Mouse (Mus musculus): Measurements from ENCODE around the gene Mroh8. TPM values are rescaled to one million over a fixed set of nuclear protein-coding genes. Genes with fewer than 3 reads are reported as not detected.
"Not testable (repeated sequence)": the region's sequence is repeated elsewhere in the genome, so short reads cannot be mapped to it uniquely, and the experiment has no call there.

Gene Mroh8
- polyA plus RNA-seq, 1 experiment from 2014 or later, result 0.85 TPM

GRCm38 (mm10) chr2:157283321-157283720 lies 4.0 kb upstream of the Mroh8 start:
- WGBS, result 90% methylated on average over 6 of the region's 6 CpGs
- H3K27me3 ChIP-seq, result no peaks in the 10 kb centered on the region
- no peak overlapping the region for H3K4me3 ChIP-seq
- peaks cover 62% of the 10 kb centered on the region for H3K36me3 ChIP-seq
- no peaks in the 10 kb centered on the region for H3K9me3 ChIP-seq
- no peak overlapping the region for H3K27ac ChIP-seq
- H3K4me2 ChIP-seq (replicated peaks), result no peak overlapping the region
- ATAC-seq (ENCODE audit: low FRiP score, low read depth), result no peak
- H3K9ac ChIP-seq, result no peak overlapping the region
- peaks cover 19% of the 10 kb centered on the region for H3K4me1 ChIP-seq

- H3K9ac ChIP-seq, result peak within 1 kb of the TSS; percentile 95
- WGBS, result under 1% methylated on average over 62 of the region's 64 CpGs
- H3K4me1 ChIP-seq, result peaks cover 19% of the 10 kb centered on the region
- H3K27me3 ChIP-seq, result no peaks in the 10 kb centered on the region
- H3K36me3 ChIP-seq, result peaks cover 25% of the 10 kb centered on the region
- H3K9me3 ChIP-seq, result no peaks in the 10 kb centered on the region
- peak within 1 kb of the TSS; percentile 93 for H3K27ac ChIP-seq
- peak; percentile 100 for ATAC-seq (ENCODE audit: low FRiP score, low read depth)
- H3K4me3 ChIP-seq, result peak within 1 kb of the TSS; percentile 99
- peak within 1 kb of the TSS; percentile 84 for H3K4me2 ChIP-seq (replicated peaks)
Observed at GRCm38 (mm10) chr2:157278717-157279415, 483 bp downstream of the Mroh8 start, which contains the start of gene Rpn2. Gene Rpn2, plus strand, starts transcription at chr2:157279017.

- Histone ChIP-seq H3K9me3 (no peaks in the 10 kb centered on the region), H3K4me1 (peaks cover 29% of the 10 kb centered on the region), H3K9ac (no peak overlapping the region), H3K4me2 (replicated peaks) (no peak overlapping the region), H3K27me3 (no peaks in the 10 kb centered on the region), H3K27ac (0 out of 2 replicates have a peak overlapping the region, but pooled peaks have one; percentile 15), H3K36me3 (no peaks in the 10 kb centered on the region), H3K4me3 (no peak overlapping the region)
- 33% methylated on average over 6 of the region's 6 CpGs for WGBS
- no peak for ATAC-seq (ENCODE audit: low FRiP score, low read depth)
Observed at GRCm38 (mm10) chr2:157263832-157264231, 15.5 kb downstream of the Mroh8 start.

GRCm38 (mm10) chr2:157263101-157263500 lies 16.2 kb downstream of the Mroh8 start:
- 94% methylated on average over 1 of the region's 1 CpGs for WGBS
- Histone ChIP-seq H3K4me2 (replicated peaks) (no peak overlapping the region), H3K27ac (no peak overlapping the region), H3K27me3 (no peaks in the 10 kb centered on the region), H3K4me1 (peaks cover 29% of the 10 kb centered on the region), H3K4me3 (no peak overlapping the region), H3K9ac (no peak overlapping the region), H3K36me3 (no peaks in the 10 kb centered on the region), H3K9me3 (no peaks in the 10 kb centered on the region)
- no peak for ATAC-seq (ENCODE audit: low FRiP score, low read depth)

GRCm38 (mm10) chr2:157262506-157262905 lies 16.8 kb downstream of the Mroh8 start:
- H3K27ac ChIP-seq, result no peak overlapping the region
- WGBS, result 33% methylated on average over 9 of the region's 9 CpGs
- peaks cover 29% of the 10 kb centered on the region for H3K4me1 ChIP-seq
- H3K4me2 ChIP-seq (replicated peaks), result peak overlapping the region; percentile 48
- peak overlapping the region; percentile 45; the same call in 1 of the 2 replicates for H3K9ac ChIP-seq
- no peaks in the 10 kb centered on the region for H3K27me3 ChIP-seq
- no peaks in the 10 kb centered on the region for H3K36me3 ChIP-seq
- H3K9me3 ChIP-seq, result no peaks in the 10 kb centered on the region
- no peak overlapping the region for H3K4me3 ChIP-seq
- peak; percentile 57; the same call in 1 of the 2 replicates for ATAC-seq (ENCODE audit: low FRiP score, low read depth)

- no peaks in the 10 kb centered on the region for H3K36me3 ChIP-seq
Observed at GRCm38 (mm10) chr2:157261930-157262329, 17.4 kb downstream of the Mroh8 start.

GRCm38 (mm10) chr2:157259720-157260119 lies 19.6 kb downstream of the Mroh8 start:
- WGBS, result 5% methylated on average over 5 of the region's 5 CpGs
- Histone ChIP-seq H3K4me1 (peaks cover 29% of the 10 kb centered on the region), H3K4me3 (no peak overlapping the region), H3K36me3 (no peaks in the 10 kb centered on the region), H3K9ac (no peak overlapping the region), H3K4me2 (replicated peaks) (no peak overlapping the region), H3K9me3 (no peaks in the 10 kb centered on the region), H3K27ac (no peak overlapping the region), H3K27me3 (no peaks in the 10 kb centered on the region)
- no peak for ATAC-seq (ENCODE audit: low FRiP score, low read depth)

More at GRCm38 (mm10) chr2:157261930-157262329, 17.4 kb downstream of the Mroh8 start:
- 55% methylated on average over 5 of the region's 5 CpGs for WGBS
- Histone ChIP-seq H3K9me3 (no peaks in the 10 kb centered on the region), H3K4me1 (peaks cover 29% of the 10 kb centered on the region), H3K27me3 (no peaks in the 10 kb centered on the region), H3K9ac (no peak overlapping the region), H3K4me3 (no peak overlapping the region), H3K27ac (no peak overlapping the region), H3K4me2 (replicated peaks) (no peak overlapping the region)
- ATAC-seq (ENCODE audit: low FRiP score, low read depth), result no peak

GRCm38 (mm10) chr2:157248111-157248510 lies 31.2 kb downstream of the Mroh8 start:
- Histone ChIP-seq H3K27me3 (no peaks in the 10 kb centered on the region), H3K4me2 (replicated peaks) (no peak overlapping the region), H3K27ac (no peak overlapping the region), H3K4me1 (no peaks in the 10 kb centered on the region), H3K9me3 (no peaks in the 10 kb centered on the region), H3K9ac (no peak overlapping the region), H3K4me3 (no peak overlapping the region), H3K36me3 (no peaks in the 10 kb centered on the region)
- no peak for ATAC-seq (ENCODE audit: low FRiP score, low read depth)

GRCm38 (mm10) chr2:157245603-157246002 lies 33.7 kb downstream of the Mroh8 start:
- no peak overlapping the region for H3K27ac ChIP-seq
- ATAC-seq (ENCODE audit: low FRiP score, low read depth), result no peak
- 78% methylated on average over 2 of the region's 2 CpGs for WGBS
- no peaks in the 10 kb centered on the region for H3K27me3 ChIP-seq
- H3K4me3 ChIP-seq, result no peak overlapping the region
- no peaks in the 10 kb centered on the region for H3K4me1 ChIP-seq
- H3K9ac ChIP-seq, result no peak overlapping the region
- 0 out of 2 replicates have a peak, but pooled peaks cover 3% of the 10 kb centered on the region for H3K9me3 ChIP-seq
- H3K4me2 ChIP-seq (replicated peaks), result no peak overlapping the region
- no peaks in the 10 kb centered on the region for H3K36me3 ChIP-seq

- WGBS, result 16% methylated on average over 5 of the region's 5 CpGs
- Histone ChIP-seq H3K4me3 (no peak overlapping the region), H3K9ac (no peak overlapping the region), H3K27me3 (no peaks in the 10 kb centered on the region), H3K36me3 (no peaks in the 10 kb centered on the region), H3K27ac (no peak overlapping the region), H3K9me3 (0 out of 2 replicates have a peak, but pooled peaks cover 3% of the 10 kb centered on the region), H3K4me1 (no peaks in the 10 kb centered on the region), H3K4me2 (replicated peaks) (no peak overlapping the region)
- ATAC-seq (ENCODE audit: low FRiP score, low read depth), result no peak
Observed at GRCm38 (mm10) chr2:157245001-157245400, 34.3 kb downstream of the Mroh8 start.

- Histone ChIP-seq H3K4me1 (no peaks in the 10 kb centered on the region), H3K9me3 (no peaks in the 10 kb centered on the region), H3K4me3 (no peak overlapping the region), H3K4me2 (replicated peaks) (no peak overlapping the region), H3K27me3 (no peaks in the 10 kb centered on the region), H3K9ac (no peak overlapping the region), H3K27ac (no peak overlapping the region), H3K36me3 (no peaks in the 10 kb centered on the region)
- no peak for ATAC-seq (ENCODE audit: low FRiP score, low read depth)
- 92% methylated on average over 8 of the region's 8 CpGs for WGBS
Observed at GRCm38 (mm10) chr2:157235946-157236345, 43.4 kb downstream of the Mroh8 start.

- H3K27me3 ChIP-seq; H3K4me2 ChIP-seq (replicated peaks); ATAC-seq (ENCODE audit: low FRiP score, low read depth); H3K9ac ChIP-seq; H3K4me3 ChIP-seq; H3K4me1 ChIP-seq; H3K36me3 ChIP-seq; H3K27ac ChIP-seq; H3K9me3 ChIP-seq: not testable (repeated sequence)
- WGBS, result 88% methylated on average over 3 of the region's 3 CpGs
Observed at GRCm38 (mm10) chr2:157221916-157222315, 57.4 kb downstream of the Mroh8 start.

- Histone ChIP-seq H3K9ac (no peak overlapping the region), H3K4me3 (no peak overlapping the region), H3K9me3 (no peaks in the 10 kb centered on the region), H3K36me3 (no peaks in the 10 kb centered on the region), H3K4me2 (replicated peaks) (no peak overlapping the region), H3K27ac (no peak overlapping the region), H3K27me3 (no peaks in the 10 kb centered on the region), H3K4me1 (no peaks in the 10 kb centered on the region)
- WGBS, result 80% methylated on average over 6 of the region's 6 CpGs
- no peak for ATAC-seq (ENCODE audit: low FRiP score, low read depth)
Observed at GRCm38 (mm10) chr2:157220108-157220507, 59.2 kb downstream of the Mroh8 start.
